Mouse (Mus musculus): ENCODE data around the gene Vmn2r124. TPM values are rescaled to one million over a fixed set of nuclear protein-coding genes. Genes with fewer than 3 reads are reported as not detected.
"Not testable (repeated sequence)": the region's sequence is repeated elsewhere in the genome, so short reads cannot be mapped to it uniquely, and the experiment has no call there.

The Vmn2r124 gene
- polyA plus RNA-seq (2012; rRNA removed), result not detected in 2 replicates

DNA sequence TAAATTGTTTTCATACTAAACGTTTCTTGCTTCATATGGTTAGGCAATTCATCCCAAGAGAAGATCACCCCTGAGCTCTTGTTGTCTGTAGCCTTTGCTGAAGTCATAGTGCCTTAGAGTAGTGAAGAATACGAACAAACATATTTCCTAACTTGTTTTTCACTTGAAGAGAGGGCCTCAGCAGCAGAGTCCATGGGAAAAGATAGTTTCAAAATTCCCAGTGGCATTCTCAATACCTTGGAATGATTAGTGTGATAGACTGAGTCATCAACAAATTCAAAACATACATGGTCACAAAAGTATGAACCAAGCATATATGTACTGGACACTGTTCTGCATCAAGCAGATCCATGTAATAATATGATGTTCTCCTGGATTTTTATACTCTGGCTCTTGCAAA, at the start of gene Vmn2r124:
TSS of gene Vmn2r124 (plus strand) at position 301 of the 400 bp plus-strand sequence.
- Histone ChIP-seq H3K4me3 (ENCODE audit: extremely low read depth, insufficient read depth, insufficient read length) (no peak within 1 kb of the TSS), H3K27me3 (ENCODE audit: control insufficient read depth, insufficient read depth, low read length) (no peaks in the 10 kb centered on the region), H3K36me3 (ENCODE audit: control insufficient read depth, insufficient read depth, low read length) (no peaks in the 10 kb centered on the region), H3K27ac (ENCODE audit: insufficient read depth, low read length) (no peak within 1 kb of the TSS), H3K4me1 (ENCODE audit: control insufficient read depth, insufficient read depth, insufficient read length) (no peaks in the 10 kb centered on the region)
- WGBS, result 51% methylated on average over 2 of the region's 2 CpGs
- no peak for TF ChIP-seq CTCF (IDR thresholded peaks at IDR 0.05; ENCODE audit: extremely low read depth, insufficient read depth, insufficient read length, insufficient replicate concordance)
- TF ChIP-seq POLR2A (IDR thresholded peaks at IDR 0.05; ENCODE audit: low read depth, low read length), result no peak
- no peak for DNase-seq (ENCODE audit: low read depth in 1 of 2, low spot score in 2 of 2)

DNA sequence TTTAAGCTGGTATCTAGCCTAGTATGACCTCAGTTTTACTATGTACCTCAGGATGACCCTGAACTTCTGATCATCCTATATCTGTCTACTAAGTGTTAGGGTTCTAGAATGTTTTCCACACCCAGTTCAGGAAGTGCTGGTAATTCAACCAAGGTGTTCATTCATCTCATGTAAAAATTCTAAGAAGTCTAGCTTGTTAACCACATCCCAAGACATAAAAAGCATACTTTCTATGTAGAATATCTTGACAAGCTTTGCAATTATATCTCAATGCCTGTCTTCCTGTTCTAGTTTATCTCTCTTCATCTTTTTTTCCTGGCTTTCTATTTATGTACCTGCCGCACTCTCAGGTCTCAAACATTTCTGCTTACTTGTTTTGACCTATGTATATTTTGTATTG, 44.5 kb upstream of the Vmn2r124 start:
- no peaks in the 10 kb centered on the region for H3K27me3 ChIP-seq (ENCODE audit: control insufficient read depth, insufficient read depth, low read length)
- WGBS, result 88% methylated on average over 1 of the region's 1 CpGs
- H3K36me3 ChIP-seq (ENCODE audit: control insufficient read depth, insufficient read depth, low read length), result no peaks in the 10 kb centered on the region
- H3K27ac ChIP-seq (ENCODE audit: insufficient read depth, low read length), result no peak overlapping the region
- H3K4me1 ChIP-seq (ENCODE audit: control insufficient read depth, insufficient read depth, insufficient read length), result no peaks in the 10 kb centered on the region
- TF ChIP-seq CTCF (IDR thresholded peaks at IDR 0.05; ENCODE audit: extremely low read depth, insufficient read depth, insufficient read length, insufficient replicate concordance), result no peak
- TF ChIP-seq POLR2A (IDR thresholded peaks at IDR 0.05; ENCODE audit: low read depth, low read length), result no peak
- no peak for DNase-seq (ENCODE audit: low read depth in 1 of 2, low spot score in 2 of 2)
- no peak overlapping the region for H3K4me3 ChIP-seq (ENCODE audit: extremely low read depth, insufficient read depth, insufficient read length)

DNA sequence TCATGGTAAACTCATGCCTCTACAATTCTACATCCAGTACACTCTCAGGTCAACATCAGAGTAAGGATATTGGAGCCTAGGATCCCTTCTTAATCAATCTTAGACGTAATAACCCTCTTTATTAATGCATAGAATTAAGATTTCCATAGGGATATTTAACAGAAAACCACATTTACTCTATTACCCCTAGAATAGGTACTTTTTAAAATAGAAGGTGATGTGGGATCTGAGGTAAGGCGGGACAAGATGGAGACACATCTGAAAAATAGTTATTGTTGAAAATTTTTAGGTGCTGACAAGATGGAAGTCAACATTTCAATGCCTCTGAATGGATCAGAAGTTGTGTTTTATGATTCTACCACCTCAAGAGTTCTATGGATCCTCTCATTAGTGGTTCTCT, 27.8 kb upstream of the Vmn2r124 start, which contains the start of gene Fpr-rs4:
TSS of gene Fpr-rs4 (plus strand) at position 301 of the 400 bp plus-strand sequence.
- no peak for TF ChIP-seq POLR2A (IDR thresholded peaks at IDR 0.05; ENCODE audit: low read depth, low read length)
- TF ChIP-seq CTCF (IDR thresholded peaks at IDR 0.05; ENCODE audit: extremely low read depth, insufficient read depth, insufficient read length, insufficient replicate concordance), result no peak
- Histone ChIP-seq H3K4me1 (ENCODE audit: control insufficient read depth, insufficient read depth, insufficient read length) (no peaks in the 10 kb centered on the region), H3K27ac (ENCODE audit: insufficient read depth, low read length) (no peak within 1 kb of the TSS), H3K36me3 (ENCODE audit: control insufficient read depth, insufficient read depth, low read length) (no peaks in the 10 kb centered on the region), H3K4me3 (ENCODE audit: extremely low read depth, insufficient read depth, insufficient read length) (no peak within 1 kb of the TSS), H3K27me3 (ENCODE audit: control insufficient read depth, insufficient read depth, low read length) (no peaks in the 10 kb centered on the region)
- WGBS, result 48% methylated on average over 2 of the region's 2 CpGs
- no peak for DNase-seq (ENCODE audit: low read depth in 1 of 2, low spot score in 2 of 2)

DNA sequence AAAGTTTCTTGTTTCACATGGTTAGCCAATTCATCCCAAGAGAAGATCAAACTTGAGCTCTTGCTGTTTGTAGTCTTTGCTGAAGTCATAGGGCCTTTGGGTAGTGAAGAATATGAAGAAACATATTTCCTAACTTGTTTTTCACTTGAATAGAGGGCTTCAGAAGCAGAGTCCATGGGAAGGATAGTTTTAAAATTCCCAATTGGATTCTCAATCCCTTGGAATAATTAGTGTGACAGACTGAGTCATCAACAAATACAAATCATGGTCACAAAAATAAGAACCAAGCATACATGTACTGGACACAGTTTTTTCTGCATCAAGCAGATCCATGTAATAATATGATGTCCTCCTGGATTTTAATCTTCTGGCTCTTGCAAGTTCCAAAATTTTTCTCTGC, 35.5 kb downstream of the Vmn2r124 start, which contains the start of gene Vmn2r91:
TSS of gene Vmn2r91 (plus strand) at position 301 of the 400 bp plus-strand sequence.
- H3K27me3 ChIP-seq (ENCODE audit: control insufficient read depth, insufficient read depth, low read length); DNase-seq (ENCODE audit: low read depth in 1 of 2, low spot score in 2 of 2); H3K27ac ChIP-seq (ENCODE audit: insufficient read depth, low read length); H3K4me1 ChIP-seq (ENCODE audit: control insufficient read depth, insufficient read depth, insufficient read length); H3K4me3 ChIP-seq (ENCODE audit: extremely low read depth, insufficient read depth, insufficient read length); H3K36me3 ChIP-seq (ENCODE audit: control insufficient read depth, insufficient read depth, low read length): not testable (repeated sequence)

DNA sequence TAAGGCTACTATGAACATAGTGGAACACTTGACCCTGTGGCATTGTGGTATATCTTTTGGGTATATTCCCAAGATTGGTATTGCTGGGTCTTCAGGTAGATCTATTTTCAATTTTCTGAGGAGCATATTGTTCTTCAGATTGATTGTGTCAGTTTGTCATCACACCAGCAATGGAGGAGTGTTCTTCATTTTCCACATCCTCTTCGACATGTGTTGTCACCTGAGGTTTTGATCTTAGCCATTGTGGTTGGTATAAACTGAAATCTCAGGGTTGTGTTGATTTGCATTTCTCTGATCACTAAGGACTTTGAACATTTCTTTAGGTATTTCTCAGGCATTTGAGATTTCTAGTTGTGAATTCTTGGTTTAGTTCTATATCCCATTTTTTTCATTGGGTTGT, 46.4 kb downstream of the Vmn2r124 start:
- not testable (repeated sequence) for H3K36me3 ChIP-seq (ENCODE audit: control insufficient read depth, insufficient read depth, low read length); H3K4me1 ChIP-seq (ENCODE audit: control insufficient read depth, insufficient read depth, insufficient read length); H3K27ac ChIP-seq (ENCODE audit: insufficient read depth, low read length); H3K27me3 ChIP-seq (ENCODE audit: control insufficient read depth, insufficient read depth, low read length); H3K4me3 ChIP-seq (ENCODE audit: extremely low read depth, insufficient read depth, insufficient read length); DNase-seq (ENCODE audit: low read depth in 1 of 2, low spot score in 2 of 2)
- WGBS, result 49% methylated on average over 1 of the region's 1 CpGs

DNA sequence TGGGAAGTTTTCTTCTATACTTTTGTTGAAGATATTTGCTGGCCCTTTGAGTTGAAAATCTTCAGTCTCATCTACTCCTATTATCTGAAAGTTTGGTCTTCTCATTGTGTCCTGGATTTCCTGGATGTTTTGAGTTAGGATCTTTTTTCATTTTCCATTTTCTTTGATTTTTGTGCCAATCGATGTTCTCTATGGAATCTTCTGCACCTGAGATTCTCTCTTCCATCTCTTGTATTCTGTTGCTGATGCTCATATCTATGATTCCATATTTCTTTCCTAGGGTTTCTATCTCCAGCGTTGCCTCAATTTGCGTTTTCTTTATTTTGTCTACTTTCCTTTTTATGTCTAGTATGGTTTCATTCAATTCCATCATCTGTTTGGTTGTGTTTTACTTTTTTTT, 53.0 kb downstream of the Vmn2r124 start:
- not testable (repeated sequence) for H3K4me1 ChIP-seq (ENCODE audit: control insufficient read depth, insufficient read depth, insufficient read length); H3K4me3 ChIP-seq (ENCODE audit: extremely low read depth, insufficient read depth, insufficient read length); H3K27me3 ChIP-seq (ENCODE audit: control insufficient read depth, insufficient read depth, low read length); DNase-seq (ENCODE audit: low read depth in 1 of 2, low spot score in 2 of 2); H3K36me3 ChIP-seq (ENCODE audit: control insufficient read depth, insufficient read depth, low read length); H3K27ac ChIP-seq (ENCODE audit: insufficient read depth, low read length)
- 91% methylated on average over 3 of the region's 3 CpGs for WGBS

Other genes with a start within 250 kb of the Vmn2r124 start
- gene Spaca6, start 222.3 kb upstream of the Vmn2r124 start, polyA plus RNA-seq (2012; rRNA removed), result 6.8 and 8.6 TPM in 2 replicates
- gene Has1, start 194.2 kb upstream of the Vmn2r124 start, polyA plus RNA-seq (2012; rRNA removed), result 0.11 and 0.25 TPM in 2 replicates
- 8.2 and 8.9 TPM in 2 replicates for gene Fpr1, start 165.5 kb upstream of the Vmn2r124 start, polyA plus RNA-seq (2012; rRNA removed)
- gene Fpr2, start 161.6 kb upstream of the Vmn2r124 start, polyA plus RNA-seq (2012; rRNA removed), result 2.4 and 2.8 TPM in 2 replicates
- gene Fpr3, start 161.6 kb upstream of the Vmn2r124 start, polyA plus RNA-seq (2012; rRNA removed), result not detected in 2 replicates
- gene Fpr-rs4, start 27.7 kb upstream of the Vmn2r124 start, polyA plus RNA-seq (2012; rRNA removed), result not detected in 2 replicates
- gene Vmn2r91, start 35.6 kb downstream of the Vmn2r124 start, polyA plus RNA-seq (2012; rRNA removed), result not detected in 2 replicates
- gene Vmn2r92, start 102.5 kb downstream of the Vmn2r124 start, polyA plus RNA-seq (2012; rRNA removed), result not detected in 2 replicates
- not detected in 2 replicates for gene Vmn2r94, start 228.3 kb downstream of the Vmn2r124 start, polyA plus RNA-seq (2012; rRNA removed)
- gene Vmn2r93, start 248.7 kb downstream of the Vmn2r124 start, polyA plus RNA-seq (2012; rRNA removed), result not detected in 2 replicates